Mouse (Mus musculus): ENCODE measurements around the gene Krt82. TPM values are rescaled to one million over a fixed set of nuclear protein-coding genes. Genes with fewer than 3 reads are reported as not detected.

Gene Krt82
- total RNA-seq (2021) = not detected
- long read RNA-seq = 0 reads

DNA sequence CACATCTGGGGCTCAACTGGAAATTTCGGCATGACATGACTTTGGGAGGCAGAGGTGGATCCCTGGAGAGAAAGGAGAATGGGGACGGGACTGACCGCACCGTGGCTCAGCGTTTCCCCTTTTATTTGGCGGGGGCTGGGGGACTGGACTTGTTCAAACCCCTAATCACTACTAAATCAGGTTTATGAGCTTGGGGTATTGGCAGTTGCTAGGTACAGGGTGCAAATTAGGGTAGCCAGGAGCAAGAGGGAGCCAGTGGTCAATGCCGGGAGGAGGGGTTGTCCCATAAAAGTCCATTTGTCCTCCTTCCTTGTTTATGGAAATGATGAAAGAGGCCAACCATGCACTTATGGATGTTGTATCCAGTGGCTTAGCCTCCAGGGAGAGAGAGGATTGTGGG, at the start of gene Krt82:
Gene Krt82, minus strand, starts transcription at position 101 of the 400 bp plus-strand sequence.
- DNase-seq (ENCODE audit: low spot score in 2 of 2) = no peak

DNA sequence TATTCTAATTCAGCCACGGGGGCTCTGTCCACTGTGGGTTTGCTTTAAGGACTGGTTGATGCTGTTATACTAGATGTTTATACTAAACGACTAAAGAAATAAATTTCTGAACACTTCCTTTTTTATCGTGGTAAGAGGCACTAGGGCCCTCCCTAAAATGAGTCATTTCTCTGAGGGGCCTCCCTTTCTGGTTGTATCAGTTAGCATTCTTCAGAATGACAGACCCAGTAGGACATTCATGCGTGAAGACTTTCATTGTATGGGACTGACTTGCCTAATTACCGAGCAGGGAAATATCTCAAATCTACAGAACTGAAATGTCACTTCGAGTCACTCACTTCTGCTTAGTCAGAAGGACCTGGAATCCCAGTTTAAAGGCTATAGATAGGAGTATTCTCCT, 48.7 kb upstream of the Krt82 start:
- DNase-seq (ENCODE audit: low spot score in 2 of 2) = no peak

- DNase-seq (ENCODE audit: low spot score in 2 of 2) = no peak
Observed at GRCm38 (mm10) chr15:101588216-101588615, 37.7 kb upstream of the Krt82 start.

DNA sequence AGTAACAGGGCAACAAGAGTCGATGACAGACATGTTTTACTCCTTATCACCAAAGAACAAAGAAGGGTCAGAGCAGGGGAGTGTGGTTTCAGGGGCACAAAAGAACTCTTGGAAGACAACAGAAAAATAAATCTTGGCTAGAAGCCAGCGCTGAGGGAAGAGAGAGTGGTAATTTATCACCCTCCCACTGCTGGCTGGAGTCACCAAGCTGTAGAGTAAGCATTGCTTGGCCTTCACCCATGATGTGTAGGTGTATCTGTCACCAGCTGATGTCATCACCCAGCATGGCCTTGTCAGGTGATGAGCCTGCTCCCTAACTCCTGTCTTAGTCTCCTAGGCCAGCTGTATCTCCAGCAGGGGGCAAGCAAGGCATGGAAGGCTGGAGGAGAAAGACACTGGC, 34.0 kb upstream of the Krt82 start:
- DNase-seq (ENCODE audit: low spot score in 2 of 2) = peak in 1 of 2 experiments; percentile 25

GRCm38 (mm10) chr15:101583211-101583965, 32.9 kb upstream of the Krt82 start:
- no peak for DNase-seq (ENCODE audit: low spot score in 2 of 2)

DNA sequence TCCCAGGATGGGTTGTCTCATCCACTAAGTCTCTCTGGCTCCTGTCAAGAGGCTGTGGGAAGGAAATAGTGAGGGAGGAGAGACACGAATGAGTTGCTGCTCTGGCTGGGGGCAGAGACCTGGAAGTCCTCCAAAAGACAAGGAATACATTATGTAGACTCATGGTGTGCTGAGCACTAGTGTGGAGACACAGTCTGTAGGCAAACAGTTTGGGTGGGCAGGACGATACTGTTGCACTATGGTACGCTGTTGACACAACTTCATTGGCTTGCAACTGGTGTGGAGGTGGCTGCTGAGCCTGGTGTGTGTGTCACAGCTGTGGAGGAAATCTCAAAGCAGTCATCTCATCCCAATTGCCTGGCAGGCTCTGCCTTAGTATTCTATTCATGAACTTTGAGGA, 31.2 kb upstream of the Krt82 start:
- DNase-seq (ENCODE audit: low spot score in 2 of 2) = no peak

DNA sequence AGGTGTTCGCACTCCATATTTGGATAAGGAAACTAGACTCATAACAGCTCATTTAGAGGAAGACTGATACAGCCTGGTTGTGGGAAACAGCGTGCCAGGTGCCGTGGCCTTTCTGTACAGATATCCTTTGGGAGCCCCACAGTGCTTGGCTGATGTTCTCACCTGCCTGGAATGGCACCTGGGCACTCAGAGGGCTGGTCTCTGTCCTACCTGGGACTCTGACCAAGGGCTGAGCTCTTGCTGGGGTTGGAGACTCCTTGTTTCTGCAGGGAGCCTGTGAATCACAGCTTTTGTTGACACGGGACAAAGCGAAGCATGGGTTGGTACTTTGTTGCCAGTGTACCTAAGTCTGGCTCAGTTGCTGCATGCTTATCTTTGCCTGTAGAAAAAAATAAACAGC, 25.0 kb upstream of the Krt82 start:
- no peak for DNase-seq (ENCODE audit: low spot score in 2 of 2)

GRCm38 (mm10) chr15:101573796-101574345, 23.4 kb upstream of the Krt82 start, which contains the start of gene Krt75:
TSS of gene Krt75 (minus strand) at chr15:101573904.
- DNase-seq (ENCODE audit: low spot score in 2 of 2) = no peak

GRCm38 (mm10) chr15:101567780-101568179, 17.3 kb upstream of the Krt82 start:
- no peak for DNase-seq (ENCODE audit: low spot score in 2 of 2)

DNA sequence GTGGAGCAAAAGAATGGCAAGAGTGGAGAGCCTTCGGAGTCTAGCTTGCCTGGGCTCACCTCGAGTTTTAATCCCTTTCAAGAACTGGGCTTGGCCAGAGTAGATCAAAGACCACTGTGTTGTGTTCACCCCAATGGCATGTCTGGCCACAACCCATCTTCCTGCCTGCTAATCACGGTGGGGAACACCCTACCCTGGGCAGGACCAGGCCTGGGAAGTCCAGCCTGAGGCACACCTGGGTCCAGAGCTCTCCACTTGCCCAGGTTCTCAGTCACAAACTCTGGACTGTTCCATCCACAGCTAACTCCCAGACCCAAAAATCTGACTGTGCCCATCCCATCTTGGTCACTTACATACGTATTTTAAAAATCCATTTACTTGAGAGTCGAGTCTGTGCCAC, 12.4 kb upstream of the Krt82 start, which contains the start of gene Krt90:
Gene Krt90, minus strand, starts transcription at position 101 of the 400 bp plus-strand sequence.
- no peak for DNase-seq (ENCODE audit: low spot score in 2 of 2)

DNA sequence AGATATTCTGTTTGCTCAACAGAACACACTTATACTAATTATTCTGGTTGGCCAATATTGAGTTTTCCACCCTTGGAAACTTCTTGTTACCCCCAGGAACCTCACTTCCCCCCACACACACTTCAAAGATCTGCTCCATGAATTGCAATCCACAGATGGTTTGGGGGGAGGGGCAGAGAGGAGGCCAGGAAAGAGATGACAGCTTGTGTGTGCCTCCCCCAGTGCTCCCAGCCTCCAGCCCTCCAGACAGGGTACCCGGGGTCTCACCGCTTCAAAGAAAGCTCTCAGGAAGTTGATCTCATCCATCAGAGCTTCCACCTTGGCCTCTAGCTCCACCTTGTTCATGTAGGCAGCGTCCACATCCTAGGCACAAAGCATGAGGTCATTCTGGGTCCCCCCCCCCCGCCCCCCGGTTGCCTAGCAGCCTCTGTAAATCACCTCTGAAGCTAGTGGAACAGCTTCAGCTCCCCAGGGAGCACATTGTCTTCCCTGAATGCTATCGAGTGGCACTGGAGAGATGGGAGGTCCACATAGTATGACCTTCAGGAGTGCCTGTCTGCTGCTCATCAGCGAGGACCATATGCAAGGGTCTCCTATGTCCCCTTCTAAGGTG, 7.7 kb upstream of the Krt82 start:
- peak in 1 of 2 experiments; percentile 59 for DNase-seq (ENCODE audit: low spot score in 2 of 2)

- DNase-seq (ENCODE audit: low spot score in 2 of 2) = no peak
Observed at GRCm38 (mm10) chr15:101553169-101553568, 2.7 kb upstream of the Krt82 start.

DNA sequence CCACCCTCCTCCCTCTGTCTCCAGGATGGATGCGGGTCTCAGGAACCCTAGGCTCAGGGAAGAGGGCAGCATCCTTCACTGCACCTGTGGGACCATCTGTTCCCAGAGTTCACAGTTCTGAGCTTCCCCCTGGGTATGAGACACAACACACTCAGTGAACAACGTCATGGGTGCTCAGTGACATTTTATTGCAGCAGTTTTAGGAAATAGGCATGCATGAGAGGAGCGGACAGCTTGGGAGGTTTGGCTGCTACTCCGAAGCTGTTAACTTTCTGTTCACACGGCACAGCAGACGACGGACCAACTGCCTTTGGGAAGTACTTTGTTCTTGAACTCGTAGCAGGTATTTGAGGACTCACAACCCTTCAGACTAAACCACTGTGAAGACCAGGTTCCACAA, 1.7 kb upstream of the Krt82 start:
- DNase-seq (ENCODE audit: low spot score in 2 of 2) = peak in 1 of 2 experiments; percentile 41

DNA sequence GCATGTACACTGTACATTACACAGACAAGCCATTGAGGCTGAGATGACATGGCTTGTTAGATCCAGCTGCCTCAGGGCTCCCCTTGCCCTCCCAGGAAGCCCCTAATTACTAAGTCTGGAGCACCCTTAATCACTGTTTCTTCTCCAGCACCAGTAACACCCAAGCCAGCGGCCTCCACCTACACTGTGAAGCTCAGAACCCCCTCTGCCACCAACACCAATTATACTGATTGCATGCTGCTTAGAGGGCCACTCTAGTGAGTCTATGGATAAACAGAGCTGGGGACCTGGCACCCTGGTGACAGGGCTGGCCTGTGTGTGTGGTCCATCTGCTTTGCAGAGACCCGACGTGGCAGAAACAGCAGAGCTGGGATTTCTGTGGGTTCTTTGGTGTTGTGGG, 6.0 kb downstream of the Krt82 start:
- DNase-seq (ENCODE audit: low spot score in 2 of 2) = no peak

- DNase-seq (ENCODE audit: low spot score in 2 of 2) = no peak
Observed at GRCm38 (mm10) chr15:101542543-101542942, 7.9 kb downstream of the Krt82 start.

DNA sequence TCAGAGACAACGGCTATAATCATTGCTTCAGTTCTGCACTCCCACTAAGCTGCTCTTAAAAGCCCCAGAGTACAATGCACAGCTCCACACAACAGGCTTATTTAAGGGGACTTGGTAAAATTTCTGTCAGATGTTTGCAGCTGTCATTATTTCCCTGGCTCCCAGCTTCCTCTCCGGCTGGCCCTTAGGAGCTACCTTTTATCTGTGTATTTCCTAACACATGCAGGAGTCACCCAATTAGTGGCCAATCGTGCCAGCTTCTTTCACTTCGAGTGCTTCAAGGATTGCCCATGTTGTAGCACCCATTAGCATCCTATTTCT, 11.9 kb downstream of the Krt82 start:
- no peak for DNase-seq (ENCODE audit: low spot score in 2 of 2)

DNA sequence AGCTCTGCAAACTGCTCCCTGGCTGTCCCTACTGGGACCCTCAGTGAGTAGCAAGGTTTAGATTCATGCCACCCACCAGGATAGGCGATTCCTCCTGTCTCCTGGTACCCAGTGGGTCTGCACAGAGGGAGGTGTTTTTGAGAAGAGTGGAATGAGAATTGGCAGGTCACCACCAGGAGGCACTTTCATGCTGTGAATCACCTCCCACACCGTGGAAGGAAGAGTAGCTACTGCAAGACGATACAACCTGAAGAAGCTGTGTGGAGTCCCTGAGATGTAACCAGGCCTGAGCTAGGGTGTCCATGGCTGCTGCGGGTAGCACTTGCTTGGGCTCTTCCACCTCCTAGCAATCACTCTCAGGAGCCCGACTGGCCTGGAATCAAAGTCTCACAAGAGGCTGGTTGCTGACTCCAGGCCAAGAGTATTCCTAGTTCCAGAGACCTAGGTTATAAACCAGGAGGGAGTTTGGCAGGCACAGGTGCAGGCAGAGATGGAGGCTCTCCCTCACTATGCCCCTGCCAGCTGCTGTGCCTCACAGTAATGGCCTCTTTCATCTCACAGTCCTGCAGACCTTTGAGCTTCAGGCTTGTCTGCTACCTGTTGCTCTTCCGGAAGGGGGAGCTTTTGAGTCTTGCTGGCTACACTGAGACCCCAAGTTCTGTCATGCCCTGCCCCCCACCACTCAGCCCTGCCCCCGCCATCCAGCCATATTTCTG, 12.4 kb downstream of the Krt82 start:
- DNase-seq (ENCODE audit: low spot score in 2 of 2) = no peak

DNA sequence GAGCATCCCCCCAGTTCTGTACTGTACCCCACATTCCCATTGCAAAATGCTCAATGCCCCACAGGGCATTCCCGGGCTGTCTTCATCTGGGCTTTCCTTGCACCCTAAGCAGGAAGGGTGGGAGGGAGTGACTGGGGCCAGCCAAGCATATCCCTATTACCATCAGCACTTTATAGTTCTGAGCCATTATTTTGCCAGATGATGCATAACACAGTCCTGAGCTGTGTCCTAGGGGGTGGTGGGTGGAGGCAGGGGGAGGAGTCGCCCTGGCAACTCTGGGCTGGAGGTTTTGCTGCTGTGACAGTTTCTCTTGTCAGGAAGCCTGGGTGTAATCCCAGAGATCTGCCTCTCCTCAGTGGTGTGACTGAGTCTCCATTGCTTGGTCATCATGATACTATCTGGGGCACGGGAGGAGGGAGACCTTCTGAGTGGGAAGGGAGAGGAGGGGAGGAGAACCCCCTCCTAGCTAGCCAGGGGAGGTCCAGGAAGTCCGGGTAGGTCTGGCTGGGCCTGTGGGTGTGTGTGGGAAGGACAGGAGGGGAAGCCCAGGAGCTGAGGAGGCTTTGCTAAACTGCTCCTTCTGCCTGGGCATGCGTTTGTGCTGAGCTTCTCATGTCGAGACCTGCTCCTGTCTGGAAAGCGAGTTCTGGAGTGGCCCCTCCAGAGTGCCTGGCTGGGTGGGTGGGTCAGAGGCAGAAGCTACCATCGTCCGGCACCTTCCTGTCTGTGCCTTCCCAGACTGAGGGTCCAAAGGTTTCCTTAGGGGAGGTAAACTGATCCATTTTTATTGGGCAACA, 14.2 kb downstream of the Krt82 start:
- DNase-seq (ENCODE audit: low spot score in 2 of 2) = peak in 1 of 2 experiments; percentile 31

DNA sequence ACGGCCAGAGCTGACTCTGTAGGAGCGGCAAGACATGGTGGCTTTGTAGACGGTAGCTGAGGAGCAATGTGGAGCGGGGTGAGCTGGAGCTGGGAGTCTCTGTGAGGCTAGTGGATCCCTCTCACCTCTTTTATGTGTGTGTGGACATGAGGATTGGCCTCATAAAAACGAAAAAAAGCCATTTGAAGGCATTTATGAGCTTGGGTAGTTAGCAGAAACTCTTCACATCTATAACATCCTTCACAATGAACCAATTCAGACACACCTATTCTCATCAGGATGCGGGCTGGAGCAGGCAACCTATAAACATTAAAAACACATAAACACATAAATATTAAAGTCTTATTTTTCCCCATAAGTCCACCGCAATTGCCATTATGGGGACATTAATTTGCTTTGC, 17.7 kb downstream of the Krt82 start, which contains the start of gene Krt84:
Gene Krt84, minus strand, starts transcription at position 101 of the 400 bp plus-strand sequence.
- DNase-seq (ENCODE audit: low spot score in 2 of 2) = no peak

GRCm38 (mm10) chr15:101522556-101523232, 27.8 kb downstream of the Krt82 start:
- DNase-seq (ENCODE audit: low spot score in 2 of 2) = no peak

All from layer of hippocampus, adult 18-20 months (tissue).